Mouse (Mus musculus) urinary bladder, postnatal 10 days (tissue): ENCODE data around the gene Gm5134.
A peak's percentile ranks its signal among the peaks of the same experiment; 100 is the strongest.

Source experiments
- DNase-seq: peaks from one replicate; pipeline ENCODE4 v3.0.0; 2022; ENCODE audit warnings: low spot score

Gene Gm5134

DNA sequence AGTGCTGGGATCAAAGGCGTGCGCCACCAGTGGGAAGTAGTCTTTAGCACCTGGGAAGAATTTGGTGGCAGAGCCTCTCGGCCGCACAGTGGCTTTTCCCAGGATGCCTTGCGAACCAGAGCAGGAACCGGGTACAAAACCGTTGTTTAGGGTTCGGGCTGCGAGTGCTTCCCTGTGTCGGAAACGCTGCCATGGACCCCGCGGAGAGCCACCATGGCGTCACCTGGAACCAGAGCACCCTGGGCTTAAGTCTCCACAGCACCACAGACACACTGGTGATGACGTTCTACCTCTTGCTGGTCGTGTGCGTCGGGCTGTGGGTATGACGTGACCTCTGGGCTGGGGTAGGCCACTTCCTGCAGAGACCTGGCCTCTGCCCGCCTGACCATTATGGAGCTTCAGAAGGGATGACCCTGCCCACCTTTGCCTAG lies at the start of gene Gm5134:
Gene Gm5134 (plus strand): TSS at position 134 of the 431 bp plus-strand sequence.
- no peak for DNase-seq

GRCm38 (mm10) chr10:75906882-75907281 lies 47.4 kb upstream of the Gm5134 start:
- no peak for DNase-seq

GRCm38 (mm10) chr10:75910698-75911097 lies 43.6 kb upstream of the Gm5134 start:
- no peak for DNase-seq

GRCm38 (mm10) chr10:75913013-75913589 lies 41.2 kb upstream of the Gm5134 start:
- DNase-seq = no peak

GRCm38 (mm10) chr10:75915557-75915956 lies 38.8 kb upstream of the Gm5134 start:
- no peak for DNase-seq

DNA sequence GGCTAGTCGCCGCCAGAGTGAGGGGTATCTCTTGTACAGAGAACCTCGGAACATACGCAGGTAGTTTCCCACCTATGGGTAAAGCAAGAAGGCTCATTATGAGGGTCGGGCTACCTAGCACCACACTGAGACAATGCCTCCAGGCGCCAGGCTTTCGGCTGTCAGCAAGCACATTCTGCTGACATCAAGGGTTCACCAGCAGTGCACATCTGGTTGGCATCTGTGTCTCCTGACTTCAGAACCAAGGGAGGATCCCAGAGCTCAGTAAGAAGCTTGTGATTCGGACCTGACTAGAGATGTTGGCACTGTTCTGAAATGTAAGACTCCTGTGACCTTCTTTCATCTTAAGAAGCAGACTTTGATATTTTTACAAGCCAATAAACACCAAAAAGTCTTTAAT lies 37.5 kb upstream of the Gm5134 start:
- DNase-seq = no peak

DNA sequence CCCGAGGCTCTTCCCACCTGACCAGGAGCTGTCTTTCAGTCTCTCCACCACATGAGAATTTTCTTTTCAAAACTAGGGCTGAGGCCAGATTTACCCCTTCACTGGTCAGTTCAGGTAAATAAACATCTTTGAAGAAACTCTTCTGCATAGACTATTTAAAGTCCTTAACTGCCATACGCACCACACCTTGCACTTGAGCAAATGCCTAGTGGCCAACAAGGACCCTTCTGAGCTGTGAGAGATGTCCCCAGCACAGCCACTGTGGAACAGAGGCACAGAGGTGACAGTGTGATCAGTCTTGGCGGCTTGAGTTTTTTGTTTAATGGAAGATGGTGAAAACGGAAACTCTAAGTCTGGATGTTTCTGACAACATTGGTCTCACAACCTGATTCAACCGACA lies 35.3 kb upstream of the Gm5134 start:
- no peak for DNase-seq

GRCm38 (mm10) chr10:75921026-75921725 lies 33.1 kb upstream of the Gm5134 start, which contains the start of gene Smarcb1:
Gene Smarcb1, minus strand, starts transcription at chr10:75921617.
- peak; percentile 71 for DNase-seq

DNA sequence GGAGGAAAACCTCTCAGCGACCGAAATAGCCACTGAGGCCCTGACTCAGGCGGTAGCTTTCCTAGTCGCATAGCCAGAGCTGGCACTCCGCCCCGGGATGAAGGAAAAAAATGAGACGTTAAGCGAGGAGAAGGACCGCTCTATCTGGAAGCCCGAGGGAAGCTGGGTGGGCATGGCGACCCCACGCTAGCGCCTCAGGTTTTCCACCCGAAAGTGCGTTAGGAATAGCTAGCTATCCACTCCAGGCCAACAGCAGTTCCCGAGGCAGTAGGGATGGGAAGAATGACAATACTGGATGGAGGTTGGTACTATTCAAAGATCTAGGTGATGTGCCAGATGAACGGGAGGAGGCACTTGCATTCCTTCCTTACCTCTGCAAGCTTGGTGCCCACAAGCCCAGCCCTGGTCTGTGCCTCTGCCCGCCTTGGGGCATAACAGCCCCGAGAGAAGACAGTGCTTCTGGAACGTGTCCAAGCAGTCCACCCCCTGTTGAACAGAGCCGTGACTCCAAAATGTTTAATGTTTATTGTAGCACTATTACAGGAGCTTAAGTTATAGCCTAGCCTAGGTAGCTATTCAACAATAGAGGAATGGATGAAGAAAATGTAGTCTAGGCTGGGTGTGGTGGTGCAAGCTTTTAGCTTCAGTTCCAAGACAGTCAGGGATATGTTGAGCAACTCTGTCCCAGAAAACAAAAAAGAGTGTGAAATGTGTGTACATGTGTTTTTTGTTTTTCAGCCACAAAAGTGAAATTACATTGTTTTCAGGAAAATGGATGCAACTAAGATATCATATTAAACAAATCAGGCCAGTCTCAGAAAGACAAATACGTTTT lies 32.4 kb upstream of the Gm5134 start:
- no peak for DNase-seq

DNA sequence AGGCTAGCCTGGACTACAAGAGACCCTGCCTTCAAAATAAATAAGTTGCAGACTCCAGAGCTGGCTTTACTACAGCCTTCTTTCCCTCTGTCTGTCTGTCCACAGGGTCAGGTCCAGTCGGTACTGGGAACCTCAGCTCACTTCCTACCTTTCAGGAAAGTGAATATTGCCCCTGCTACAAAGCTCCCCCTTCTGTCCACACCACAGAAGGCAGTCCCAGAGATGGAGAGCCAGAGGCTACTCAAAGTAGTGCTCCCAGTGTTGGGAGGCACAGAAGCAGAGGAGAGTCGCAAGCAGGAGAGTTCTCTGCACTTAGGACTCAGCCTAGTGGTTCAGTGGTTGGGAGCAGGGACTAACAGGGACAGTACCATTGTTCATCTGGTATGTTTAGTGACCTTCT lies 30.0 kb upstream of the Gm5134 start:
- DNase-seq = no peak

GRCm38 (mm10) chr10:75926396-75926795 lies 27.9 kb upstream of the Gm5134 start:
- DNase-seq = no peak

- DNase-seq = no peak
Measured at GRCm38 (mm10) chr10:75930304-75930703, 24.0 kb upstream of the Gm5134 start.

DNA sequence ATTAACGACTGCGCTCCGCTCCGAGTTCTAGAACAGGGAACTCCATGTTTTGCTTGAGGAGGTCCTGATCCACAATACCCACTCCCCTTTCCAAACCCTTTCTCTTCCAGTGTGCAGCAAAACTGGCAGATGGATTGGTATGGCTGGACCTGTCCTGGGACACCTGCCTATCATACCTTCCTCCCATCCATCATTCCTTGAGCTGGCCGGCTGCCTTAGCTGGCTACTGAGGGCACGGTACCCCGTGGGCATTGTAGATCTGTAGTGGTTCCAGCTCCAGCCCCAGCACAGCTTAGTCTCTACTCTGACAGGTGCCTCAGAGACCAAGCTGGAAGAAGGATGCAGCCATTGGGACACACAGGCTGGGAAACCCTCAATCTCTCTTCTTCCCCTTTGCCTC lies 23.0 kb upstream of the Gm5134 start:
- no peak for DNase-seq

DNA sequence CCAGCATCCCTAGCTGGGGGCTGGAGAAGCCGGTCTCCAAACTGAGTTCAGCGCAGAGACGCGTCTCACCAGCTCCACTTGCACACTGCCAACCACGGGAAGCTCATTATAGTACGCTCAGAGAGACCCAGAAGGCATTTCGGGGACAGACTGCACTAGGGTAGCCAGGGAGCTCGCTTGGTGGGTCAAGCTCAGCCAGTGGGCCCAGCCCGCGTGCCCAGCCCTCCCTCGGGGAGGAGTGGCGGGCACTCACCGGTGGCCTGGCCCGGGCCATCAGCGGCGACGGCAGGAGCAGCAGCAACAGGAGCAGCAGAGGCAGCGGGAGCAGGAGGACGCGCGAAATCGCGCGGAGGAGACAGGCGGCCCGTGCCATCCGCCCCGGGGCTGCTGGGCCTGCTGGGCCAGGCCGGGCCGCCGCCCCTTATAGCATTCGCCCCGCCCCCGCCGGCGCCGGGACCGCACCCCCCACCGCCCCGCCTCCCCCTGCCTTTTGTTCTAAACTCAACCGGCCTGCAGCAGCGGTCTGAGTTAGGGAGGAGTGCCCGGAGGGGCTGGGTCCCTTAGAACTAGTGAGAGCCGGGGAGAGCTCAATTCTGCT lies 22.1 kb upstream of the Gm5134 start:
- no peak for DNase-seq

DNA sequence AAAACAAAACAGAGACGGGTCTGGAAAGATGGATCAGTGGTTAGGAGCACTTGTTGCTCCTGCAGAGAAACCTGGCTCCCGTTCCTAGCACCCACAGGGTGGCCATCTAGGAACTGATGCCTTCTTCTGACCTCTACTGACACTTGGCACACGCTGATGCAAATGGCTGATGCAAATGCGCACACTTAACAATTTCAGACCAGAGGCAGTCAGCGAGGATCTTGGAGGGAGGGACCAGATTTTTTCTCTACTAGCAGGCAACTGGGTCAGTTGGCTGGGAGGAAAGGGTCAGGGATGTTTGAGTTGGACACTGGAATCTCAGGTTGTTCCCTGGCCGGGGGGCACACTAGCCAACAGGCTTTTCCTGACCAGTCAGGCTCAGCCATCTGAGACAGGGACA lies 21.4 kb upstream of the Gm5134 start, which contains the start of gene Chchd10:
Gene Chchd10 (plus strand): TSS at position 240 of the 400 bp plus-strand sequence.
- DNase-seq = no peak

DNA sequence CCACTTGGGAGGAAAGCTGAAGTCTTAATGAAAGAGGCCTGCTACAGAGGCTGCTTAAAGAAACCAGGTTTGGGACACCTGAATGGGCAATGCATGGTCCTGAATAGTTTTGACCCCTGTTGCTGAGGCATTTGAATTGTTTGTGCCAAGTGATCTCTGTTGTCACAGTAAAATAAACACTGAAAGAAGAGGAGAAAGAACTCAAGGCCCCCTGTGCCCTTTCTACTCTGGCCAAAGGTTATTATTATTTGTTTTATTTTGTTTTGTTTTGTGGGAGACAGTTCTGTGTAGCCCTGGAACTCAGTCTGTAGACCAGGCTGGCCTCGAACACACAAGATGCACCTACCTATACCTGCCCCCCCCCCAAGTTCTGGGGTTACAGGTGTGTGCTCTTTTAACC lies 19.3 kb upstream of the Gm5134 start:
- DNase-seq = no peak

GRCm38 (mm10) chr10:75935680-75936541 lies 18.4 kb upstream of the Gm5134 start, which contains the start of gene Mmp11:
Gene Mmp11, minus strand, starts transcription at chr10:75936496.
- DNase-seq = no peak

DNA sequence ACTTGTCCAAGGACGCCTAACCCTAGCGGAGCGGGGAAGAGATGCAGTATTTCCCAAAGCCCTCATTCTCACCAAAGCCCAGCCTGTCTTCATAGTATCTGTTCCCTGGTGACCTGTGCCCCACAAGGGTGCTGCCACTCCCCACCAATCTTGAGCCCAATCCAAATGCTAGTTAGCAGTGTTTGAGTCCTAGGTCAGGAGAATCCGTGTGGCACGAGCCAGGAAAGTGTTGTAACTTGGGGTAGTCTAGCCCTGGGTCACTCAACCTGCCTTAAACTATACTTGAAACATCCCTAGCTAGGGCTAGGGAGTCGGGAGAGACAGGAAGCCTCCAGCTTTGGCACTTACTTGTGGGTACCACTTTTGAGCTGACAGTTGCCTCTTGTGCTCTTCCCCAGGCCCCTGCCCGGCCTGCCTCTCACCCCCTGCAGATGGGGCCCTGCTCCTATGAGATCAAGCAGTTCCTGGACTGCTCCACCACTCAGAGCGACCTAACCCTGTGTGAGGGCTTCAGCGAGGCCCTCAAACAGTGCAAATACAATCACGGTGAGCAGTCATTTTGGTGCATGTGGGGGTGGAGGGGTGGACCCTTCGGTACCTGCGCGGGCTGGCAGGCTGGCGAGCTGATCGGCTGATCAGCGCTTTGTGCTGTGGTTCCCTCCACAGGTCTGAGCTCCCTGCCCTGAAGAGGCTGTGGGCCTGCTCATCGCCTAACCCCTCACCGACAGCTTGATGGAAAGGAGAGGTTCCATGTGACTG lies 17.2 kb upstream of the Gm5134 start:
- DNase-seq = no peak

- DNase-seq = no peak
Measured at GRCm38 (mm10) chr10:75937851-75938643, 16.3 kb upstream of the Gm5134 start.
